Mouse (Mus musculus) stomach, postnatal 0 days (tissue): ENCODE data around the gene Ripor1.

Source experiments
- CTCF ChIP-seq: IDR thresholded peaks from 2 replicates; pipeline ENCODE4 v1.5.1; 2016; ENCODE audit warnings: antibody characterized with exemption, low read depth, mild to moderate bottlenecking, moderate library complexity
- EP300 ChIP-seq: optimal IDR thresholded peaks from 2 replicates; pipeline ENCODE3; 2016; ENCODE audit warnings: antibody characterized with exemption

DNA sequence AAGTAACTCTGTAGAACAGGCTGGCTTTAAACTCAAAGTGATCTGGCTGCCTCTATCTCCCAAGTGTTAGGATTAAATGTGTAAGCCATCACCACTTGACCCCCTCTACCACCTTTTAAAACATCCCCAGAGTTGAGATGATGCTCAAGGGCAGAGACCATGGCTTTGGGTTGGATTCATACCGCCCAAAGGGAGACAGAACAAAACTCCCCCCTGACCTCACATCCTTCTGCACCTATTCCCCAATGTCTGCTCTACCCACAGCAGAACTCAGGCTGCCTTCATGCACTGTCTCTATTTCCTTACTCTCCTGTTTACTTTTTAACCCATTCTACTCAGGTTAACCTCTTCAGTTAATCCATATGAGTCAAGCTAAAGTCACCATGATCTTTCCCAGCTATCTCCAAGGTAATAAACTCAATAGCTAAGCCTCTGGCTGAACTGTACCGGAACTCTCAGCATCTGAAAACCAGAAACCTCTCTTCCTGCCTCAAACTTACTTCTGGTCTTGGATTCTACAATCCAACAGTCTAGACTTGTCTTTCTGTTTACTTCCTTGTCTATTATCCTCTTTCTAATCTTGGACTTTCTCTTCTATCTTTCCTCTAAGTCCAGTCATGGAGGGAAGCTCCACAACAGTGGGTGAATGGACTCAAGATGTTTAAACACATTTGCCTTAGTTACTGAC, 29.9 kb downstream of the Ripor1 start:
- TF ChIP-seq CTCF (no peak), EP300 (no peak)
